Mouse (Mus musculus): ENCODE data around the gene Moxd1. TPM values are rescaled to one million over a fixed set of nuclear protein-coding genes. Genes with fewer than 3 reads are reported as not detected.
"Not testable (repeated sequence)": the region's sequence is repeated elsewhere in the genome, so short reads cannot be mapped to it uniquely, and the experiment has no call there.

The Moxd1 gene
- polyA plus RNA-seq, 1 experiment from 2014 or later: 11.2 TPM

DNA sequence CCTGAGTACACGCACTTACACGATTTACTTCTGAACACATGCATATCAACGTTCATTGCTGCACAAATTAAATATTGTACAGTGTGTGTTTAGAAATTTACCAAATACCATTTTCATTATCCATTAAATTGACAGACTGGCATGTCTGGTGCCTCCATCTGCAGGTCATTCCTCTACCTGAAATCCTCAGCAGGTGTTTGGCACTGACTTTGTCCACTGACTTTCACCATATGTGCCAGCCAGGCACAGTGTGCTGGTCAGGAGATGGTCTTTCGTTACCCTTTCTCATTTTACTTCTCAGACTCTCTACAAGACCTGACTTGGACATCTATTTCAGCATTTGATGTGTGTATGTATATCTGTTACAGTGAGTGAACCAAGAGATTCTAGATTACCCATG, 99.7 kb downstream of the Moxd1 start:
- no peak overlapping the region for H3K4me2 ChIP-seq (replicated peaks; ENCODE audit: low read depth, low read length)
- H3K27ac ChIP-seq (ENCODE audit: low read length): no peak overlapping the region
- no peak overlapping the region for H3K9ac ChIP-seq (replicated peaks; ENCODE audit: low read depth, low read length)
- H3K27me3 ChIP-seq (ENCODE audit: control insufficient read depth, insufficient read depth, low read length): no peaks in the 10 kb centered on the region
- no peaks in the 10 kb centered on the region for H3K36me3 ChIP-seq (ENCODE audit: control insufficient read depth, insufficient read depth, low read length)
- H3K9me3 ChIP-seq (ENCODE audit: control insufficient read depth, low read depth, low read length): no peaks in the 10 kb centered on the region
- ATAC-seq (ENCODE audit: insufficient number of reproducible peaks, insufficient read depth, low FRiP score, low read depth): no peak
- WGBS: 88% methylated on average over 4 of the region's 4 CpGs
- no peaks in the 10 kb centered on the region for H3K4me1 ChIP-seq (ENCODE audit: control insufficient read depth, insufficient read depth, low read length)
- H3K4me3 ChIP-seq (ENCODE audit: low read depth, low read length): no peak overlapping the region

DNA sequence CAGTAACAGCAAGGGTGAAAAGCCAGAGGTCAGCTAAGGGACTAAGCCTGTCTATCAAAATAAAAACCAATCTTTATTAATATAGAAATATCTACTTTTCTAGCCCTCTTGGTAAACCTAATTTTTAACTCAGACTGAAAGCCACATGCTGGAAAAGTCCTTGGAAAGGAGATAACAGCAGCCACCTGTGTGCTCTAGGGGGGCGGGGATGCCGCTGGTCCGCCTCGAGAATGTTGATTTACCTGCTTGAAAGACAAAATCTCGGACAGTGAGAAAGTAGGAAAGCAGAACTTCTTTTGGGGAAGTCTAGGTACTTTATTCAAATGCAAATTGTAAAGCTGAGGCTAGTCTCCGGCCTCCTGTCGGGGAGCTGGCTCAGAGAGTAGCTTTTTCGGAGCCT, 103.9 kb downstream of the Moxd1 start:
- not testable (repeated sequence) for H3K36me3 ChIP-seq (ENCODE audit: control insufficient read depth, insufficient read depth, low read length); H3K4me2 ChIP-seq (replicated peaks; ENCODE audit: low read depth, low read length); H3K9ac ChIP-seq (replicated peaks; ENCODE audit: low read depth, low read length); H3K9me3 ChIP-seq (ENCODE audit: control insufficient read depth, low read depth, low read length); ATAC-seq (ENCODE audit: insufficient number of reproducible peaks, insufficient read depth, low FRiP score, low read depth); H3K4me3 ChIP-seq (ENCODE audit: low read depth, low read length); H3K27ac ChIP-seq (ENCODE audit: low read length); H3K4me1 ChIP-seq (ENCODE audit: control insufficient read depth, insufficient read depth, low read length); H3K27me3 ChIP-seq (ENCODE audit: control insufficient read depth, insufficient read depth, low read length)
- 42% methylated on average over 6 of the region's 8 CpGs for whole genome bisulfite sequencing

DNA sequence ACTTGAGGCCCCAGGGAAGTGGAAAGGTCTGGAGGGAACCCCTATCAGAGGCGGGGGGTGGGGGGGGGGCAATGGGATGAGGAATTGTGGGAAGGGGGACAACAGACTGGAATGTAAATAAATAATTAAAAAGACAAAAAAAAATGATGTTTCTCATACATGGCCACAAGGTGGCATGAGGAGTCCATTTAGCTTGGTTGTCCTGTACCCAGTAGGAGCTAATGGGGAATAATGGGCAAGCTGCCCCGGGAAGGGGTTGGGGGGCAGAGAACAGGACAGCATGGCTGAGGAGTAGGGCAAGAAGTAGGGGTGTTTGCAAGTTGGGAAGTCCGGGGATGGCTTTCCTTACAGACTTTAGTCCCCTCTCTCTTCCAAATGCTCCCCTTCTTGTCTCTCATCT, 109.5 kb downstream of the Moxd1 start:
- no peak overlapping the region for H3K4me2 ChIP-seq (replicated peaks; ENCODE audit: low read depth, low read length)
- no peaks in the 10 kb centered on the region for H3K4me1 ChIP-seq (ENCODE audit: control insufficient read depth, insufficient read depth, low read length)
- H3K27ac ChIP-seq (ENCODE audit: low read length): no peak overlapping the region
- H3K4me3 ChIP-seq (ENCODE audit: low read depth, low read length): no peak overlapping the region
- WGBS: 63% methylated on average over 3 of the region's 3 CpGs
- no peak for ATAC-seq (ENCODE audit: insufficient number of reproducible peaks, insufficient read depth, low FRiP score, low read depth)
- H3K36me3 ChIP-seq (ENCODE audit: control insufficient read depth, insufficient read depth, low read length): no peaks in the 10 kb centered on the region
- H3K27me3 ChIP-seq (ENCODE audit: control insufficient read depth, insufficient read depth, low read length): no peaks in the 10 kb centered on the region
- no peak overlapping the region for H3K9ac ChIP-seq (replicated peaks; ENCODE audit: low read depth, low read length)
- H3K9me3 ChIP-seq (ENCODE audit: control insufficient read depth, low read depth, low read length): no peaks in the 10 kb centered on the region

DNA sequence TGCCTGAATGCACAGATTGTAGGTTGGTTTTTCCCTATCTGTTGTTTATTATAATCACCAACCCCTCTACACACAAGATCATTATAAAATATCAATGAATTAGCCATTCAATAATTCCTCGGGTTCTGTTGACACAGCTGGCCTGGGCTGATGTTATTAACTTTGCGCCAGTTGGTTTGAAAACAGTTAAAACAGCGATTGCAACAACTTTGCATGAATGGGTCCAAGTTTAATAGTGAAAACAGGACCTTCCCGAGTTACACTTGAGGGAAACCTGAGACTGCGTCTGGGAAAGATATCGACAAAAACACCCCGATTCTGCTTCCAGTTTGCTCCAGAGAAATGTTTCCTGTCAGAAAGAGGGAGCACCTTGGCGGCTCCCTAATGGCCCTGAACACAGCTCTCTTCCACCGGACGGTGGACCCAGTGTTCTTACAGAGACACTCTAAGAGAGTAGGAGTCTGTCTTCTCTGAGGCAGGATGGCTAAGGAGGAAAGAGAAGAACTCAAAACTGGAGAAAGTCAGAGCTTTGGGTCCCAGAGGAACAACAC, 116.4 kb downstream of the Moxd1 start:
- H3K9ac ChIP-seq (replicated peaks; ENCODE audit: low read depth, low read length): no peak overlapping the region
- WGBS: 72% methylated on average over 10 of the region's 10 CpGs
- H3K36me3 ChIP-seq (ENCODE audit: control insufficient read depth, insufficient read depth, low read length): no peaks in the 10 kb centered on the region
- H3K9me3 ChIP-seq (ENCODE audit: control insufficient read depth, low read depth, low read length): no peaks in the 10 kb centered on the region
- no peak for ATAC-seq (ENCODE audit: insufficient number of reproducible peaks, insufficient read depth, low FRiP score, low read depth)
- H3K4me3 ChIP-seq (ENCODE audit: low read depth, low read length): no peak overlapping the region
- no peaks in the 10 kb centered on the region for H3K4me1 ChIP-seq (ENCODE audit: control insufficient read depth, insufficient read depth, low read length)
- H3K4me2 ChIP-seq (replicated peaks; ENCODE audit: low read depth, low read length): no peak overlapping the region
- H3K27me3 ChIP-seq (ENCODE audit: control insufficient read depth, insufficient read depth, low read length): no peaks in the 10 kb centered on the region
- no peak overlapping the region for H3K27ac ChIP-seq (ENCODE audit: low read length)

DNA sequence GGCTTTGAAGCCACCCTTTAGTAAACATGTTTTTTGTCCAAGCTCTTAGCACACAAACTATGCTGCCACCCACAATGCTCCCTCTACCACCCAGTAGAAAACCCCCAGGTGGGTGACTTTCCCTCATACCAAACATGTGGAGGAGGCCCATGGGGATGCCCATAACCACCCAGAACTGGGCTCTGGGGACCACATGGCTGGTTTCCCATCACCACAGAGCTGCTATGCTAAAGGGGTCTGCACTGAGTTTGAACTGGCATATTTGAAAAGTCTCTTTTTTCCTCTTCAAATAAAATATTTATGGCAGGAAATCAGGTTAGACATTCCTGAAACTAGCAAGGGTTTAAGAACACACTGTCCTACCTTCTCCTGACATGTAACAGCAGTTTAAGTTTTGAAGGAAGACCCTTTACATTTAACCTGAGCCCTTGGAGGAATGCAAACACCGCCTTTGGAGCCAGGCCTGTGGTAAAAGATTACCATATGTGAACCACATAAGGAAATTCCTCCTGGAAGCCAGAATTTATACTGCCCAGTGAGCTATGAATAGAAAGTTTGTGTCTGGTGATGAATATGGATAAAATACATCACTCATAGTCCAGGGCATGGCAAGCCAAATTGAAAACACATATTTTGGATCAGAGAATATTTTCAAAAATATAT, 117.4 kb downstream of the Moxd1 start:
- Histone ChIP-seq H3K27ac (ENCODE audit: low read length) (no peak overlapping the region), H3K36me3 (ENCODE audit: control insufficient read depth, insufficient read depth, low read length) (no peaks in the 10 kb centered on the region), H3K4me3 (ENCODE audit: low read depth, low read length) (no peak overlapping the region), H3K4me1 (ENCODE audit: control insufficient read depth, insufficient read depth, low read length) (no peaks in the 10 kb centered on the region), H3K9me3 (ENCODE audit: control insufficient read depth, low read depth, low read length) (no peaks in the 10 kb centered on the region), H3K4me2 (replicated peaks; ENCODE audit: low read depth, low read length) (no peak overlapping the region), H3K9ac (replicated peaks; ENCODE audit: low read depth, low read length) (no peak overlapping the region), H3K27me3 (ENCODE audit: control insufficient read depth, insufficient read depth, low read length) (no peaks in the 10 kb centered on the region)
- WGBS: 57% methylated on average over 1 of the region's 1 CpGs
- ATAC-seq (ENCODE audit: insufficient number of reproducible peaks, insufficient read depth, low FRiP score, low read depth): no peak

DNA sequence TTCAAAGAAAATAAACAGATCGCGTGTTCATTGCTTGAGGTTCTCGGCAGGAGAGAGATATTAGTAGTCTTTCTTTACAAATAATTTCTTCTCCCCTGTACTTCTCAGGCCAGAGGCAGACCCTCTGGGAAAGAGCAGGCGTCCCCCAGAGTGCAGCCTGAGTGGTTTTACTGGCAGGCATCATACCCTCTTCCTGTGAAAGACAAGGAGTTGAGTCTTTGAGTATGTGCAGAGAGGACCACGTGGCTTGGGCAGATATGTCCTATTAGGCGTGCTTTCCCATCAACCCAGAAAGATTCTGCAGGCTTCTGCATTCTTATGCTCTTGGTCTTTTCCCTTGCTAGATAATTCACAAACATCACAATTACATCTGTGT, 117.9 kb downstream of the Moxd1 start:
- Histone ChIP-seq H3K4me3 (ENCODE audit: low read depth, low read length) (no peak overlapping the region), H3K9ac (replicated peaks; ENCODE audit: low read depth, low read length) (no peak overlapping the region), H3K36me3 (ENCODE audit: control insufficient read depth, insufficient read depth, low read length) (no peaks in the 10 kb centered on the region), H3K4me2 (replicated peaks; ENCODE audit: low read depth, low read length) (no peak overlapping the region), H3K27ac (ENCODE audit: low read length) (no peak overlapping the region), H3K9me3 (ENCODE audit: control insufficient read depth, low read depth, low read length) (no peaks in the 10 kb centered on the region), H3K4me1 (ENCODE audit: control insufficient read depth, insufficient read depth, low read length) (no peaks in the 10 kb centered on the region), H3K27me3 (ENCODE audit: control insufficient read depth, insufficient read depth, low read length) (no peaks in the 10 kb centered on the region)
- 78% methylated on average over 6 of the region's 6 CpGs for WGBS
- no peak for ATAC-seq (ENCODE audit: insufficient number of reproducible peaks, insufficient read depth, low FRiP score, low read depth)

DNA sequence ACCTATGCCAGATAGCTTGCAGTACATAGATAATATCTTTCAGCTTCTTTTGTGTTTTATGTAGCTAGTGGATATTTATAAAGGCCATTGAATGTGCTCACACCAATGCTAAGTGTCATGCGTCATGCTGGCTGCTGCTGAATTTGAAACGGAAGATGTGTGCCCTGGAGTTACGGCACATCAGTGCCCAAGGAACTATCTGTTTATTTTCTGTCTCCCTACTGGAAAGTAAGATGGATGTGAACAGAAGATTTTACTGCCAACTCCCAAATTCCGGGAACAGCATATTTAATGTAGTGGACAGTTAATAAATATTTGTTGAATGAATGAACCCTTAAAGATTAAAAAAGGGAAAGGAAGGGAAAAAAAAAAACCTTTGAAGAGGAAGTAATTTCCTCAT, 119.8 kb downstream of the Moxd1 start:
- Histone ChIP-seq H3K9me3 (ENCODE audit: control insufficient read depth, low read depth, low read length) (no peaks in the 10 kb centered on the region), H3K4me2 (replicated peaks; ENCODE audit: low read depth, low read length) (no peak overlapping the region), H3K36me3 (ENCODE audit: control insufficient read depth, insufficient read depth, low read length) (no peaks in the 10 kb centered on the region), H3K4me3 (ENCODE audit: low read depth, low read length) (no peak overlapping the region), H3K27me3 (ENCODE audit: control insufficient read depth, insufficient read depth, low read length) (no peaks in the 10 kb centered on the region), H3K9ac (replicated peaks; ENCODE audit: low read depth, low read length) (no peak overlapping the region), H3K4me1 (ENCODE audit: control insufficient read depth, insufficient read depth, low read length) (no peaks in the 10 kb centered on the region), H3K27ac (ENCODE audit: low read length) (no peak overlapping the region)
- 25% methylated on average over 4 of the region's 4 CpGs for WGBS
- ATAC-seq (ENCODE audit: insufficient number of reproducible peaks, insufficient read depth, low FRiP score, low read depth): no peak

All from stomach, embryonic 14.5 days (tissue).